Mouse (Mus musculus): ENCODE data around the gene Tacc3. TPM values are rescaled to one million over a fixed set of nuclear protein-coding genes. Genes with fewer than 3 reads are reported as not detected.

The Tacc3 gene
- polyA plus RNA-seq (2017; shearing (Covaris generic)), result 16.1 TPM

DNA sequence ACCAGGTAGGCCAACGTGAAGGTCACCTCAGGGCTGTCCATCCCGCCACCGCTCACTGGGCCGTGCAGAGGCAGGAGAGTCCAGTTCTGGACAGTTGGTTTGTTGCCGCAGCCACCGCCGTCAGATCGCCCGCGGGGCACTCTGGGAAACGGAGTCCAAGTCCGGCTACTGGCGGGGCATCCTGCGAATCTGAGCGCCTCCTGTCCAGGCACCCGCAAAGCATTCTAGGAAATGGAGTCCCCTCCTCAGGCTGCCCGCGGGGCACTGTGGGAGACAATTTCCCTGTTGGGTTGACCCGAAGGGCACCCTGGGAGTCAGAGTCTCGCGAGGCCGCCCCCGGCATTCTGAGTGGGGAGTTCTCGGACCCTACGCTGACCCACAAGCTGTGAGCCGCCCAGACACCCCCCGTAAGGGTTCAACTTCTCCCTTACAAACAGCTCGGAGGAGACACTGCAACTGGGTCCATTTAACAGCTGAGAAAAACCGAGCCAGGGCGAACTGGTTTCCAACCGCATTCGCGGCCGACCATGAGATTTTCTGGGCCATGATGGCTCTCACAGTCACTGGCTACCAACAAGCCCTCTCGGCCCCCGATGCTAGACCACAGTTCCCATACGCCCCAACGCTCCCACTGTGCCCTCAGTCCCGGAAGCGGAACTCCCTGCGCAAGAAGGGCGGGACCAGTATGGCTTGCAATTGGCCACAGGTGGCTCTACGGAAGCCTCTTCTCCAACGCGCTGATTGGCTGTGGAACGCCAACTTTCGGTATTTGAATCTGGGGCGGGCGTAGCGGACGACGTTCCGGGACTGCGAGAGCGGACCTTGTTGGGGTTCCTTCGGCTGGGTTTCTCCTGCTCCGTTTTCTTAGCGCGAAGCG, at the start of gene Tacc3, which contains the start of gene Tmem129:
Gene Tacc3 (plus strand): TSS at position 342 of the 877 bp plus-strand sequence.
Gene Tmem129 (minus strand): TSS at position 630 of the 877 bp plus-strand sequence.

DNA sequence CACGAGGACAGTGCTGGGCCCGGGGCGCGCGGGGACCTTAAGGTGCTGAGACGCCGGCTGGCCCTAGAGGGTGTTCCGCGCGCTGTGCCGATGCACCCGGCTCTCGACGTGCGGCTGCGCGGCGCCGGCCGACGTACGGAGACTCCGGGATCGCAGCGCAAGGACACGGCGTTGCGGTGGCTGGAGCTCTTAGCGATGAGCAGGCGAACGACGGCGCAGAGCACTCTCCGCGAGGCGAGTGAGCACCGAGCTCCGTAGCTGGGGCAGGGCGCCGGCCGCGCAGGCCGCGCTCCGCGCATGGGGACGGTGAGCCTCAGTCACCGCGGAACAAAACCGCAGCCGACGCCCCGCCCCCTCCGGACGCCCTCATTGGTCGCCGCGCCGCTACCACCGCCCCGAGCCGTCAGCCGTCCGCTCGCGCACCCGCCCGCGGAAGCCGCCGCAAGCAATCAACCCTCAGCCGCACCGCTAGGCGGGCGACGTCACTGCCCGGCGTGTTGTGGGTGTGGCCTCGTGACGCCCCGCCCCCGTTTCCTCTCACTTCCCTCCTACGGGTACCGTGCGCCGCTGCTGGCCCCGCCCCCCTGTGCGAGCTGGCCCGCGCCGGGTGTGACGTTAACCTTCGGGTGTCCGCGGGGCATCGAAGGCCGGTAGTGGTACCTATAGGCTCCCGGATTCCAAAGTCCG, 28.5 kb upstream of the Tacc3 start, which contains the start of the genes Fam53a and Gm9903:
Gene Fam53a (minus strand): TSS at position 335 of the 687 bp plus-strand sequence.
Gene Gm9903 (plus strand): TSS at position 625 of the 687 bp plus-strand sequence.

DNA sequence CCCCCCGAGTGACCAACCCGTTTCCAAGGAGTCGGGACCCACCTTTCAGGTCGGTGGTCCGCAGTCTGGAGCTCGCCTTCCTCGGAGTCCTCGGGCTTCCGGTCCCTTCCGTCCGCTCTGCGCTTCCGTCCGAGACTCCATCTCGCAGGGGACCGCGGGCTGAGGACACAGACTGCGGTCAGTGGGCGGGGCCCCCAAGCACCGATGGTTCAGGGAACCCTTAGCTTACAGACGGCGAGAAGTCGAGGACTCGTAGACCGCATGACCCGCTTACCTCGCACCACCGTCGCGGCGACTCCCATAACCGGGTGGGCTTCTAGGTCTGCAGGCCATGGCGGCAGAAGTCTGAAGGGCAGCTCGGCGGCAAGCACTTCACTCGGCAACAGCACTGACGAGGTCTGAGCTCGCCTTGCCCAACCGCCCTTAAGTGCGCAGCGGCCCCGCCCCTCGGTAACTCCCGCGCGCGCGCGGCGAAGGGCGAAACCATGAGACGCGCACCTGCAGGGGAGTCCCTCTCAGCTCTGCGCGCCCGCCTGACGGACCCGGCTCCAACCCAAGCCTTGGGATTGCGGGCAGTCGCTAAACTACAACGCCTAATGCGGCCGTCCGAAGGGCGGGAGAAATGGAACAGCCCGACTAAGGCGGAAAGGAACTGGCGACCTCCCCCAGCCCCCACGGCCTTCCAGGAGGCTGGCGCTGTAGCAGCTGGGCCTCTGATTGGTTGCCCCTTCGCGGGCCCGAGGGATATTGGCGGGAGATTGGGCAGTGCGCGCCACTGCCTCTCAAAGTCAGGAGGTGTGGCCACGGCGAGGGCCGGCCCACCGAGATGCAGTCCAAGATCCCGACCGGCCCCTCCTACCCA, 5.8 kb upstream of the Tacc3 start, which contains the start of gene Slbp:
Gene Slbp (minus strand): TSS at position 654 of the 862 bp plus-strand sequence.

DNA sequence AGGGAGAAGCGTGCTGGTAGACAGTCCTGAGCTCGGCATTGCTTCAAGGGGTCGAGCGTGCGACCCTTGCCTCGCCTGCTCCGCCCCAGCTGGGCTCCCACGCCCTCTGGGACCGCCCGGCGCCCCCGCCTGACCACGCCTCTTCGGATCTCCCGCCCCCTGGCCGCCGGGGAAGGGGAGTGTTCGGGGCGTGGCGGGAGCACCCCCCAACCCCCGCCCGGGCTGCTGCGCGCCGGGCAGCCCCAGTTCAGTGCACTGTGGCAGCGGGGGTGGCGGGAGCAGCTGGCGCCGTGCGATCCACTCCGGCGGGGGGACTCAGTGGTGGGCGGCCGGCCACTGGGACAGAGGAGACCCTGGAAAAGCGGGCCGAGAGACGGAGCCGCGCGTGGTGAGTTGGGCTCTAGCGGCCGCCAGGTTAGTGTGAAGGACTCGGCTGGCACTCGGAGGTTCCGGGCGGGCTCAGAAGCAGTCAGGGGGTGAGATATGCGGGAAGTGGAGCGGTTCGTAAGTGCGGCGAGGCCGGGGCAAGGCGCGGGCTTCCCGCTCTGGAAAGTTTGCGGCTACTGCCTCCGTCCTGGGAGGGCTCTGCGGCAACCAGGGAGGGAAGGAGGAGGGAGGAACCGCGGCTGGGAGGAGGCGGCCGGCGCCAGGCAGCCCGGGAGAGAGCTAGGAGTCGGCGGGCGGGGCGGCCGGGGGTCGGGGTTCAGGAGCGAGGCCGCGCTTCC, 63.8 kb downstream of the Tacc3 start, which contains the start of gene Fgfr3:
Gene Fgfr3 (plus strand): TSS at position 134 of the 725 bp plus-strand sequence.

Other genes starting within 250 kb of the Tacc3 start
- not detected for gene Nkx1-1, start 224.2 kb upstream of the Tacc3 start, polyA plus RNA-seq (2017; shearing (Covaris generic))
- gene Fam53a, start 28.5 kb upstream of the Tacc3 start, polyA plus RNA-seq (2017; shearing (Covaris generic)), result 84.9 TPM
- 0.60 TPM for gene Gm9903, start 28.2 kb upstream of the Tacc3 start, polyA plus RNA-seq (2017; shearing (Covaris generic))
- gene Slbp, start 5.6 kb upstream of the Tacc3 start, polyA plus RNA-seq (2017; shearing (Covaris generic)), result 131 TPM
- 34.5 TPM for gene Tmem129, start 288 bp downstream of the Tacc3 start, polyA plus RNA-seq (2017; shearing (Covaris generic))
- gene Fgfr3, start 63.5 kb downstream of the Tacc3 start, polyA plus RNA-seq (2017; shearing (Covaris generic)), result 0.26 TPM
- 127 TPM for gene Letm1, start 124.7 kb downstream of the Tacc3 start, polyA plus RNA-seq (2017; shearing (Covaris generic))
- gene Nsd2, start 162.6 kb downstream of the Tacc3 start, polyA plus RNA-seq (2017; shearing (Covaris generic)), result 22.4 TPM